Mouse (Mus musculus) C2C12 (cell line): Measurements from ENCODE around the gene Vps13d. TPM values are rescaled to one million over a fixed set of nuclear protein-coding genes. Genes with fewer than 3 reads are reported as not detected.

ENCODE experiments used
- H3K27me3 ChIP-seq: one replicate; pipeline ENCODE4 v1.6.1; 2011; ENCODE audit not compliant: control insufficient read depth, insufficient read depth, insufficient read length
- H3K36me3 ChIP-seq: one replicate; pipeline ENCODE4 v1.6.1; 2011; ENCODE audit not compliant: control insufficient read depth, insufficient read depth
- H3K4me3 ChIP-seq: one replicate; pipeline ENCODE4 v1.5.1; 2011; ENCODE audit warnings: mild to moderate bottlenecking, control low read depth; ENCODE audit not compliant: poor library complexity, insufficient read depth, severe bottlenecking
- H3K79me2 ChIP-seq: one replicate; pipeline ENCODE4 v1.6.1; 2011; ENCODE audit not compliant: control insufficient read depth, insufficient read depth
- H3K79me3 ChIP-seq: one replicate; pipeline ENCODE4 v1.6.1; 2011; ENCODE audit warnings: low read depth, control low read depth
- H3ac ChIP-seq: one replicate; pipeline ENCODE3; 2011; ENCODE audit warnings: low read depth; ENCODE audit not compliant: control insufficient read depth, insufficient read length
- CEBPB ChIP-seq: IDR thresholded peaks from one replicate; pipeline ENCODE4 v1.6.1; 2011; ENCODE audit warnings: low read depth, mild to moderate bottlenecking, control low read depth, moderate library complexity
- CTCF ChIP-seq: IDR thresholded peaks from one replicate; pipeline ENCODE4 v1.5.1; 2011; ENCODE audit not compliant: control insufficient read depth, insufficient read depth, insufficient read length
- FOSL1 ChIP-seq: IDR thresholded peaks from one replicate; pipeline ENCODE4 v1.8.0; 2011; ENCODE audit warnings: mild to moderate bottlenecking, low read length; ENCODE audit not compliant: poor library complexity, insufficient read depth, severe bottlenecking
- MAX ChIP-seq: IDR thresholded peaks from one replicate; pipeline ENCODE4 v1.6.1; 2011; ENCODE audit warnings: mild to moderate bottlenecking, control low read depth
- MYOD1 ChIP-seq: IDR thresholded peaks from one replicate; pipeline ENCODE4 v1.6.1; 2011; ENCODE audit warnings: low read depth; ENCODE audit not compliant: control insufficient read depth, insufficient read length
- MYOG ChIP-seq: IDR thresholded peaks from one replicate; pipeline ENCODE4 v1.6.1; 2011; ENCODE audit not compliant: control insufficient read depth, insufficient read length; ENCODE audit errors: extremely low read depth
- USF1 ChIP-seq: IDR thresholded peaks from one replicate; pipeline ENCODE4 v1.6.1; 2011; ENCODE audit warnings: low read depth, mild to moderate bottlenecking, control low read depth, moderate library complexity
- polyA plus RNA-seq: library from polyadenylated mRNA; unstranded; fragments of >200 nt; fragmentation: generic; extraction: Trizol; gene quantifications from one replicate; pipeline ENCODE4 v1.2.1, GENCODE M21; 2012; ENCODE audit warnings: missing spikeins

The Vps13d gene
- polyA plus RNA-seq, 1 experiment: 6.0 TPM

DNA sequence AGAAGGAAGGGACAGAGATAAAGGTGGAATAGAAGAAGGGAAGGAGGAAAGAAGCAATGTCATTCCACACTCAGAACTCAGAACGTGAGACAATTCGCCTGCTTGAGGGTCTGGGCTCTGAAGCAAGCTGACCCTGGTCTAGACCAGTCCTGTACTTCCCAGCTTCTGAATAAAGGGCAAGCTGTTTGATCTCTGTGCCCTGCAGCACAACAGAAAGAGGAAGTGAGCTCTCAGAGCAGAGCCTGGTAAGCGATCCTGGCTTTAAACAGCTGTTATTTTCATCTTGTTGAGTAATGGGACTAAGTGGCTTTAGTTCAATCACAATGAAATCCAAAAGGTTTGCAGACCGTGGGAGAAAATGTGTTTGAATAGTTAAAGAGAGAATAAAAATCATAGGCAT is 83.2 kb downstream of the Vps13d start:
- Histone ChIP-seq H3ac (no peak overlapping the region), H3K27me3 (no peaks in the 10 kb centered on the region), H3K79me2 (no peaks in the 10 kb centered on the region), H3K4me3 (no peak overlapping the region), H3K36me3 (peaks cover 11% of the 10 kb centered on the region), H3K79me3 (no peaks in the 10 kb centered on the region)
- no peak for TF ChIP-seq USF1
- no peak for TF ChIP-seq FOSL1
- TF ChIP-seq CEBPB: no peak
- no peak for TF ChIP-seq MYOG
- TF ChIP-seq MAX: no peak
- no peak for TF ChIP-seq CTCF
- no peak for TF ChIP-seq MYOD1

DNA sequence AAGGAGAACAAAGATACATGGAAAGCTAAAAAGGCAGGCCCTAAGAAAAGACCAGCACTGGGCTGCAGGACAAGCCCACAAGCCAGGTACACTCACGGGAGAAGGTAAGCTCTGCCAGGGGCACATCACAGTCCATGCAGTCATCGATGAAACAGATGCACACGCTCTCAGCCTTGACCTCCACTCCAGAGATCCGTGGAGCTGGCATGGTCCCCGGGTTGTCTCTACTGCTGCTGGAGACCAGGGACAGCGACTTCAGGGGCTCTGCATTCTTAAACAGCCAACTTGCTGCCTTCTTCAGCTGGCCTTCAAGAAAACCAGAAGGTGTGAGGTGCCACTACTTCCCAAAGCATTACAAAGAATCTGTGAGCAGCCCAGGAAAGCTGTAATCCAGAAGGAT is 84.1 kb downstream of the Vps13d start:
- H3K36me3 ChIP-seq: peaks cover 17% of the 10 kb centered on the region
- no peak for TF ChIP-seq MYOG
- no peak for TF ChIP-seq MAX
- no peak for TF ChIP-seq FOSL1
- no peak for TF ChIP-seq MYOD1
- H3K79me3 ChIP-seq: no peaks in the 10 kb centered on the region
- no peak overlapping the region for H3K4me3 ChIP-seq
- H3K79me2 ChIP-seq: no peaks in the 10 kb centered on the region
- H3K27me3 ChIP-seq: no peaks in the 10 kb centered on the region
- no peak overlapping the region for H3ac ChIP-seq

DNA sequence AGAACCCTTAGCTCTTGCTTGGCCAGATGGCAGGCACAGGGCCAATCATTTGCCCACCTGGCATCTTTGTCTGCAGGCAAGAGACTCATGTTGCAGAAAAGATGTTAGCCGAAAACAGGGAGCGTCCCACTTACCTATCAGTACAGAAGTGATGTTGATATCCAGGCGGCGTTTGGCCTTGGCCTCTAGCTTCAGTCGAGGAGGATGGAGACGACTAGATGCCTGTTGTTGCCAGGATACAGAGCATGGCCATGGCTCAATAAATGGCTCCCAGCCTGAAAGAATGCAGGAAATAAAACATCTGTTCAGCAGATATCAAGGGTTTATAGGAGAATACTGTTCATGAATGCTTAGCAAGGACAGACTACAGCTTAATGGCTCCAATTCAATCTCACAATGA is 88.0 kb downstream of the Vps13d start:
- Histone ChIP-seq H3K27me3 (no peaks in the 10 kb centered on the region), H3K79me2 (no peaks in the 10 kb centered on the region), H3K36me3 (peaks cover 13% of the 10 kb centered on the region), H3ac (no peak overlapping the region), H3K79me3 (no peaks in the 10 kb centered on the region), H3K4me3 (no peak overlapping the region)
- TF ChIP-seq USF1 (no peak), FOSL1 (no peak), MYOG (no peak), CTCF (no peak), CEBPB (no peak), MYOD1 (no peak), MAX (no peak)

DNA sequence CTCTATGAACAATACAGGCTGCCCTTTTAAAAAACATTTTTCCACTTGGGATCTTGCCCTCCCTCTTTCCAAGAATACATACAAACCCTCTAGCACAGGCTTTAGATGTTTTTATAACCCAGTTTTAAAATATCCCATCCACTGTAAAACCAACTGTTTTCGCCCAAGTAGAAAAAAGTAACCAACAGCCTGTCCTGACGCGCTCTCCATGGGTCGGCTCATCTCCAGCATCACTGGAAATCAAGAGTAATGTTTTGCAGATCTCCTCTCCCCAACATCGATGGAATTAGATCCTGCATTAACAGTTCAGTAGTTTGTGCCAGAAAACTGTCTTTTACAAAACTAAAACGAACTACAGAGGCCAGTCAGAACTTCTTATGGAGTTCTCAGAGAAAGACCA is 89.5 kb downstream of the Vps13d start:
- peaks cover 13% of the 10 kb centered on the region for H3K36me3 ChIP-seq
- TF ChIP-seq CTCF (no peak), MAX (no peak), CEBPB (no peak), MYOG (no peak), MYOD1 (no peak)

DNA sequence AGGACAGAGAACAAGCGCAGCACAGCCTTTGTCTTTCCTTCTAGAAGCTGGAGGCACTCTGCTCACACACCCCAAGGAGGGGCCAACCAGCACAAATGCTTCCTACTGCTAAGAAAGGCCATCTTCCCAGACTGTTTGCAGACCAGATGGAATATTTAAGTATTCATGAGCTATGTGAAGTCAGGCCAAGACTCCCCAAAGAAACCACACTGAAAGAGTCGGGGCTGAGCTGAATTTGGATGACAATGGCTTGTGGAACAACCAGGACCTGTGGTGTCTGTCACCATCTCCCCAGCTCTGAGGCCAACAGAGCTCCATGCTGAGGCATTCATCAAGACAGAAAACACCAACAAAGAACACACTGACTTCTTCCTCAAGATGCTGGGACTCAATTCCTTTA is 89.9 kb downstream of the Vps13d start:
- Histone ChIP-seq H3K4me3 (no peak overlapping the region), H3ac (no peak overlapping the region), H3K36me3 (peaks cover 13% of the 10 kb centered on the region), H3K27me3 (no peaks in the 10 kb centered on the region), H3K79me3 (no peaks in the 10 kb centered on the region), H3K79me2 (no peaks in the 10 kb centered on the region)
- TF ChIP-seq MYOD1: no peak
- TF ChIP-seq CTCF: no peak
- no peak for TF ChIP-seq MAX
- no peak for TF ChIP-seq USF1
- TF ChIP-seq FOSL1: no peak
- no peak for TF ChIP-seq MYOG
- no peak for TF ChIP-seq CEBPB

More for the DNA sequence above, 89.5 kb downstream of the Vps13d start:
- Histone ChIP-seq H3K79me3 (no peaks in the 10 kb centered on the region), H3K4me3 (no peak overlapping the region), H3K79me2 (no peaks in the 10 kb centered on the region), H3K27me3 (no peaks in the 10 kb centered on the region), H3ac (no peak overlapping the region)

DNA sequence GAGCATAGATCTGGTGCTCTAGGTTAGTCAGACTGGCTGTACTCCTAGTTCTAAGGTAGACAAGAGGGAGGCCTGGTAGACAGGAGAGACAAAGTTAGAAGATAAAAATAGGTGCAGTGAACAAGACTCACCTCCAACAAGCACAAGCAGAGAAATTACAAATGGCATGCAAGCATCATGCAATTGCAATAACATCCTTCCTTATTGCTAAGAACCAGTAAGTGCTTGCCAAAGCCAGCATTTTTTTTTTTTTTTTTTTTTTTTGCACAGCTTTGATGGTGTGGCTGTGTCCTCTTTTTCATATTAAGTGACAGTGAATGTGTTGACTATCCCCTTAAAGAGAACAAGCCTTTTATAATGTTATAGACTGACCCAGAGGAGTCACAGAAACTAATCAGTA is 91.2 kb downstream of the Vps13d start:
- H3ac ChIP-seq: no peak overlapping the region
- no peaks in the 10 kb centered on the region for H3K79me3 ChIP-seq
- TF ChIP-seq USF1: no peak
- TF ChIP-seq MYOD1: no peak
- no peak for TF ChIP-seq CTCF
- no peak for TF ChIP-seq FOSL1
- TF ChIP-seq MAX: no peak
- H3K27me3 ChIP-seq: no peaks in the 10 kb centered on the region
- H3K79me2 ChIP-seq: no peaks in the 10 kb centered on the region
- no peak overlapping the region for H3K4me3 ChIP-seq
- peaks cover 18% of the 10 kb centered on the region for H3K36me3 ChIP-seq
